ENCODE assay signal across 17 mouse cellular contexts in genomic region chr1:33977832-33978231, GRCm38 (mm10).
"Had no signal": no experiment of that assay in that cellular context is flagged by ENCODE, and none has a peak within 500 bp of the region (broad histone marks: within the 10 kb centered on the region; RNA-seq: fewer than 3 reads in every experiment).

No protein-coding gene starts in this region.

- H3K36me3 ChIP-seq: neural tube, embryonic 12.5 days; neural tube, embryonic 13.5 days; neural tube, embryonic 15.5 days; stomach, embryonic 15.5 days had no signal

- H3K27me3 ChIP-seq: neural tube, embryonic 12.5 days; neural tube, embryonic 13.5 days; neural tube, embryonic 15.5 days; stomach, embryonic 15.5 days had no signal

- H3K27ac ChIP-seq: neural tube, embryonic 12.5 days; neural tube, embryonic 13.5 days; neural tube, embryonic 15.5 days; stomach, embryonic 15.5 days; stomach, postnatal 0 days had no signal

- H3K4me2 ChIP-seq: neural tube, embryonic 12.5 days; neural tube, embryonic 13.5 days; neural tube, embryonic 15.5 days; stomach, embryonic 15.5 days had no signal

- H3K9ac ChIP-seq: neural tube, embryonic 12.5 days; neural tube, embryonic 13.5 days; neural tube, embryonic 15.5 days; stomach, embryonic 15.5 days had no signal

- H3K4me1 ChIP-seq: neural tube, embryonic 12.5 days; neural tube, embryonic 15.5 days; stomach, embryonic 15.5 days had no signal

- H3K4me3 ChIP-seq: neural tube, embryonic 12.5 days; neural tube, embryonic 13.5 days; neural tube, embryonic 15.5 days; stomach, embryonic 15.5 days had no signal

- H3K9me3 ChIP-seq: neural tube, embryonic 12.5 days; neural tube, embryonic 13.5 days; neural tube, embryonic 15.5 days; stomach, embryonic 15.5 days had no signal

- DNase-seq: retina, postnatal 1 day; right cerebral cortex, adult 18-20 months; right cerebral cortex, postnatal 14 days; right cerebral cortex, postnatal 25 days; right cerebral cortex, postnatal 4 days; spleen, adult 18-20 months; thymus, adult 18-20 months; thymus, adult 2 months; thymus, postnatal 14 days; thymus, postnatal 25 days; thymus, postnatal 36 days; thymus, postnatal 4 days had no signal
